Mouse (Mus musculus) ovary, postnatal 14 days (tissue): Measurements from ENCODE around the gene Snap23.
"Not testable (repeated sequence)": the region's sequence is repeated elsewhere in the genome, so short reads cannot be mapped to it uniquely, and the experiment has no call there.

ENCODE experiments used
- DNase-seq: peaks from one replicate; pipeline ENCODE4 v3.0.0; 2022; ENCODE audit warnings: low spot score

Gene Snap23

DNA sequence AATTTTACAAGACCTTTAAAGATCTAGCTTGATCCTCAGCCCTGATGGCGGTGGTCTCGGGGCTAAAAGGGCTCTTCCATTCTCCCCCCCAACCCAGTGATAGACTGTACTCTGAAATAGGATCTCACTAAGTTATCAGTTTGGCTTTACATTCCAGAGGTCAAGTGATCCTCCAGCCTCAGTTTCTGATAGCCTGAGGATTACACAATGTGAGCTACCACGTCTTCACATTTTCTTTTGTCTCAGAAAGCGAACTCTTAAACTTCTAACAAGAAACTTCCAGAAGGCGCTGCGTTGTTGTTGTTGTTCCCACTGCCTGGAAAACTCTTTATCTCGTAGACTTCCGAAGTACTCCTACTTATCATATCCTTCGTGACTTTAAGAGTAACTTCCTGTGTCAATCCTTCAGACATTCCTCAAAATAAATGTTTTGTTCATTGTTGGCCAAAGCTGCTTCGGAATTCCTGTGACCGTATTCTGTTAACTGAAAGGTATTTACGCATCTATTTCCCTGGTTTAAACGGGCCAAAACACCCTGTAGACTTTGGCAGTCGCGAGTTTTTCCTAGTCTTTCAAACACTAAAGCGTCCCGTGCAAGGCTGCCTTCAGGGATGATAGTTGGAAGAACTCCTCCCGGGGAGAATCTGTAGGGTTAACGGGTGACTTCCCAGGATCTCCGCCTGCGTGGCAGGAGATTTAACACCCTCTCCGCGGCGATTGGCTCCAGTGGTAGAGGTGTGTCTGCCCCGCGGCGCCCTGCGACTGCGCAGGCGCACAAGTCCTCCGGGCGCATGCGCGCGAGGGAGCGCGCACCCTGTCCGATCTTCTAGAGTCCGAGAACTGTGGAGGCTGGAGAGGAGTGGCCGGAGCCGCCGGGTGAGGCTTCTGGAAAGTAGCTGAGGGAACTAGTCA, at the start of gene Snap23:
TSS of gene Snap23 (plus strand) at position 786 of the 912 bp plus-strand sequence.
- DNase-seq, result peak; percentile 89

- DNase-seq, result no peak
Observed at GRCm38 (mm10) chr2:120518547-120519210, 48.8 kb upstream of the Snap23 start.

DNA sequence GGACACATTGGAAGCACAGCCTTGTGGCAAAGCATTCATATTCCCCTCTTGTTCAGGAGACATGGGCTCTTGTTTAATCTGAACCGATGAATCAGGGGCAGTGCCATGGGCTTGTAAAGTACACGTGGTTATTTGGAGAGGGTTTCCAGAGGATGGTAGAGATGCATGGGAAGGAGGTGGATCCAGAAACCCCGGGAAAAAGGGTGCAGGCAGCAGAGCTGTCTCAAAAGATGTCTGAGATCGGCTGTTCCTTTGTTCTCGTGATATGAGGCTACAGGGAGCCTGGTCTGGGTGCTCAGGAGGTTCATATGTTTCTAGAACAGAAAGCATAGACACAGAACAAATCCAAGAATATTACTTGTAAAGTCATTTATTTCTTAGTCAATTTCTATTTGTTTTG, 40.7 kb upstream of the Snap23 start:
- no peak for DNase-seq

- DNase-seq, result no peak
Observed at GRCm38 (mm10) chr2:120529531-120529930, 37.9 kb upstream of the Snap23 start.

GRCm38 (mm10) chr2:120531223-120531622, 36.2 kb upstream of the Snap23 start:
- DNase-seq, result no peak

DNA sequence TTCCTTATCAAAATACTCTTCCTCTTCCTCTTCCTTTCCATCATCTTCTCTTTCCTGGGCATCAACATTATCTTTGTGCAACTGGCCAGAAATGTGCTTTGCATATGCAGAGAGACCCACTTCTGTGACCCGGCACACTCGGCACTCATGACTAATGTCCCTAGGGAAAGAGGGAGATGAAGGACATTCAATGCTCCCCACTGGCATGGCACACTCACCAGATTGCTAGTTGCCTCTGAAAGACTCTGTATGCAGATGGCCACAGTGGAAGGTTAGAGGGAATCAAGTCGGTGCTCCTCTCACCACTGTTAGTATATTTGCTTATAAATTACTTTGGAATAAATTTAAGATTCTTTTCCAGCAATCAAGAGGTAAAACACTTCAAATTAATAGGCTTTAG, 28.1 kb upstream of the Snap23 start:
- no peak for DNase-seq

- peak; percentile 56 for DNase-seq
Observed at GRCm38 (mm10) chr2:120539778-120540208, 27.7 kb upstream of the Snap23 start.

DNA sequence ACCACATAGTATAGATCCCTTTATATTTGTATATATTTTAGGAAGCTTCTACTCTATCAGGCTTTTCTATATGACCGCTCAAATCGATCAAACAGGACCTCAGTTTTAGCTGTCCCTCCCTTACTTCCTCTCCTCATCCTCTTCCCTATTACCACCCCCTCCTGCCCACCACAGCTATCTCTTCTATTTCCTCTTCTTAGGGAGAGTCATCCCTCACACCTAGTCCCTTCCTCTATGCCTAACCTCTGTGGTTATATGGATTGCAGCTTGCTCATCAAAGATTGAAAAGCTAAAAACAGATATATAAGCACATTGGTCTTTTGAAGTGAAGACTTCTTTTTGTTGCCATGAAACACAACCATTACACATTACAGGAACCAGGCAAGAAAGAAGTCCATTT, 22.7 kb upstream of the Snap23 start:
- no peak for DNase-seq

DNA sequence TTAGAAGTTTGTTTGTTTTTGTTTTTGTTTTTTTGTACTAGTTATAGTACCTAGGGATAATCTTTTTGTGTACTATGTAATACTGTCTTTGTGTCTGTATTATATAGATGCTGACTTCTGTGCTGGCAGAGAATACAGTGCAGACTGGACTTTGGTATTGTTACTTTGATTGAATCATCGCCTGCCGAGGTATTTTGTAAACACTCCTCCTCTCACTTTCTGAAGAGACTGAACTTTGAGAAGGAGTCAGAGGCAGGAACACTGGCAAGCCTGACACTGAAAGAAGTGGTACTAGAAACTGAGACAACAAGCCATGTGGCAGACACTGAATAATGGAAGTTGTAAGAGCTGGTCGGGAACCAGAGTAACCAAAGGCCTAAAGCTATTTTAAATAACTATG, 10.6 kb upstream of the Snap23 start:
- DNase-seq, result no peak

DNA sequence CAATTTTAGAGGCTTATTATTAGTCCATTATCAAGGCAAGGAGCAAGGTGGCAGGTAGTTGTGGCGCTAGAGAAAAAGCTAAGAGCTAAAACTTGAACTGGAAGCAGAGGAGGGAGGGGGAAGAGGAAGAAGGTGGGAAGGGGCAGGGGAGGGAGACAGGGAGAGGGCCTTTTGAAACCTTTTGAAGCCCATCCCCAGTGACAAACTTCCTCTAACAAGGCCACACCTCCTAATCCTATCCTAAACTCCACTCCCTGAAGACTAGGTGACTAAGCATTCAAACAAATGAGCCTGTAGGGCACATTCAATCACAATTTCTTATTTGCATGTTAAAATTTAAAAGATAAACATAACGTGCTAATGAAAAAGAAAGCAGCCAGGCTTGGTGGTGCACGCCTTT, 8.7 kb upstream of the Snap23 start:
- DNase-seq, result no peak

DNA sequence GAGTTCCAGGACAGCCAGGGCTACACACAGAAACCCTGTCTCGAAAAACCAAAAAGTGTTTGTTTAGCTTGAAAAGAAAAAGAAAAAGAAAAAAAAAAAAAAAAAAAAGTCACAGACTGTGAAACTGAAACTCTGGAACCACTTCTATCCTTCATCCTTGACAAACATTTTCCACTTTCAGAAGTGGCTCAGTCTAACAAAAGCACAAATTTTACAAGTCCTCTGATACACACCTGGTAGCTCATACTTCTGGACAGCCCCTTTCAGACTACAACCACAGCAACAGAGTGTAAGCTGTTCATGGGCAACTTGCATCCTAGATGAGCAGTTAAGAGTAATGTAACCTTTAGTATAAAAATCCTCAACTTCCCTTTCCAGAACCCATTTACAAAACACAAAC, 5.9 kb upstream of the Snap23 start:
- DNase-seq, result no peak

DNA sequence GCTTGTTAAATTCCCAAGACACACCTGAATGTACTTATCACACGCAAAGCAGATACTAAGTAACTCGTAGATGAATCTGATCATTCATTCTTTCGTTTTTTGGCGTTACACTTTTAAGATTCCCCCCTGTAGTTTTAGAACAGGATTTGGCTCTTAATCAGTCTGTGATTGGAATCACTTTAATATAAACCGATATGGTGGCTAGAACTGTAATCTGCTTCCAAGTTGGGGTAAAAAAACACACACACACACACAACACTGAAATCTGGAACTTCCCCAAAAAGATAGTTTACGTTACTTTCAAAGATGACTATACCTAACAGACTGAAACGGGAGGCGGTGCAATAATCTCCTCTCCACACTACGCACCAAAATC, 4.6 kb upstream of the Snap23 start:
- DNase-seq, result no peak

DNA sequence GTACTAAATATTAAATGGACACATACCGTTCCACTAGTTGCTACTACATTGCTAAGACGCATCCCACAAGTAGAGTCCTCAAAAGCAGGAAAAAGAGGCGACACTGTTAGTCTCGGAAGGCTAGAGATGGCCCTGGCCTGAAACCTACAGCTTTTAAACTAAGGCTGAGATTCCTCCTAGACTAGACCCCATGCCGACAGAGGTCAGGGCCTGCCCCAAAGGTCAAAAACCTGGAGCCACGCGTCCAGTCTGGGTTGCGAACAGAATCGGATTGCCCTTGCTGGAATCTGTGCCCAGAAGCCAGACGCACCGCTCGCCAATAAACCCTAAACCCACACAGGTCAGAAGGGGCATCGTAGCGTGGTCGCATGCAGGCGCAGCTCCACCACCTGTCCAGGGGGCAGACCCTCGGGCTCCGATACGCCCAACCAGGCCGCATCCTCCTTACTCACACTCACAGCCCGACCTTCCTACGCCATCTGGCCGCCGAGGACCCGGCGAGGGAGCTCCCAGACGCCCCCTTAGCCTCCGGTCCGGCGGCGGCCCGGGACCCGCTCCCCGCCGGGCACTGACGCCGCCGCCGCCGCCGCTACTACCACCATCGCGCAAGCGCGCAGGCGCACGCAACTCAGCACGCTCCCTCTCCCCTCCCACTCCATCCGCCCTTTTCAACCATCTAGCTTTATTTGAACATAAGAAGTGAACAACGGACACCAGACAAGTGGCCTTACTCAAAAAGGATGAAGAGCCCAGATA, 4.1 kb upstream of the Snap23 start, which contains the start of gene Zfp106:
TSS of gene Zfp106 (minus strand) at position 609 of the 756 bp plus-strand sequence.
- peak; percentile 71 for DNase-seq

DNA sequence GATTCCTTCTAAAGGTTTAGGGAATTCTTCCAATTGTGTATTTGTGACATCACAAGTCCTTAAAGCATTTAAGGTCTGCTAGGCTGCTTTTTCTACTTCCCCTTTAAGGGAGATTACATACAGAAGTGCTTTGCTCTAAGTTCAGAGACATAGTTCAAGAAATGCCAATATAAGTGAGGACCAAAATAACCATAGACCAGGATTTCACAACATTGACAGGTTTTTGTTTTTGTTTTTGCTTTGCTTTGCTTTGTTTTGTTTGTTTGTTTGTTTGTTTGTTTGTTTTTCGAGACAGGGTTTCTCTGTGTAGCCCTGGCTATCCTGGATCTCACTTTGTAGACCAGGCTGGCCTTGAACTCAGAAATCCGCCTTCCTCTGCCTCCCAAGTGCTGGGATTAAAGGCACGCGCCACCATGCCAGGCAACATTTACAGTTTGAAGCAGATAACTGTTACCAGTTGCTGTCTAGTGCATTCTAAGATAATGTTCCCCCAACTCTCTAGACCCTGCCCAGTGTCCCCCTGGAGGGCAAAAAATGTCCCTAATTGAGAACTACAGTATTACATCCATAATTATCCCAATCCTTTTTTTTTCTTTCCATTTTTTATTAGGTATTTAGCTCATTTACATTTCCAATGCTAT, 2.8 kb upstream of the Snap23 start:
- not testable (repeated sequence) for DNase-seq

GRCm38 (mm10) chr2:120565363-120565762, 2.1 kb upstream of the Snap23 start:
- no peak for DNase-seq

GRCm38 (mm10) chr2:120567798-120568320, 388 bp downstream of the Snap23 start:
- DNase-seq, result no peak

GRCm38 (mm10) chr2:120571081-120571480, 3.6 kb downstream of the Snap23 start:
- DNase-seq, result no peak

DNA sequence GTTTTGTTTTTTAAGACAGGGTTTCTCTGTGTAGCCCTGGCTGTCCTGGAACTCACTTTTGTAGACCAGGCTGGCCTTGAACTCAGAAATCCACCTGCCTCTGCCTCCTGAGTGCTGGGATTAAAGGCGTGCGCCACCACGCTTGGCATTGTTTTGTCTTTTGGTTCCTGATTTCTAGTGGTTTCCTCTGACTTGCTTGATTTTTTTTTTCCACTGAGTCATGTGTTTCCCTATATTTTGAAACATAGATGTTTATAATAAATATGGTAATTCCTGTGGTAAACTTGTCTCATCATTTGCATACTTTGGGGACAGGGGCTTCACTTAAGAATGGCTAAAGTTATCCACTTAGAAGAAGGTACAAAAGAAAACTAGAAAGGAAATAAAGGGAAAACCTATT, 4.7 kb downstream of the Snap23 start:
- not testable (repeated sequence) for DNase-seq

- DNase-seq, result no peak
Observed at GRCm38 (mm10) chr2:120575121-120575520, 7.7 kb downstream of the Snap23 start.

DNA sequence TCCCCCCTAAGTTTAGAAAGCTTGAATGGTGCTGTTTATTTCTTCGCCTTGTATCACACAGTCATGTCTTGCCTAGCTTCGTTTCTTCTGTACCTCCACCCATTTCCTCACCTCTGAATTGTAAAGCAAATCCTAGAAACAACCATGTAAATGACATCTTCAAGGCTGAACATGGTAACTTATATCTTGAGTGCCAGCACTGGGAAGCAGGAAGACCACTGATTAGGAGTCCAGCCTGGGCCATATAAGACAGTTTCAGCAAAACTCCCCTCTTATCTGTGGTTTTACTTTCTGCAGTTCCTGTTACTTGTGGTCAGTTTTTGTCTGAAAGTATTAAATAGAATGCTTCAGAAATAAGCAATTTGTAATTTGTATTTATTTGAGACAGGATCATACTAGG, 8.5 kb downstream of the Snap23 start:
- no peak for DNase-seq

DNA sequence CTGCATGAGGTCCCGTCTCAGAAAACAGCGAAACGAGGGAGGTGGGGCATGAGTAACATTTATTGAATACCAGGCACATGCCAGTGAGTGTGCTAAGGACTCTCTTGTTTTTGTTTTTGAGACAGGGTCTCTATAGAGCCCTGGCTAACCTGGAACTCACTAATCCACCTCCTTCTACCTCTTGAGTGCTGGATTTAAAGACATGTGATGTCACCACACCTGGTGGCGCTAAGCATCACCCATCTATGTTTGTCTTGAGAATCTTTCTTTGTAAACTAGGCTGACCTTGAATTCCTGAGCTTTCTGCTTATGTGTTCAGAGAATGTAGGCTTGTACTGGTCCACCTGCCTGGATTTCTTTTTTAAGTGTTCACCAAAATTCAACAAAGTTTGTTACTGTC, 10.3 kb downstream of the Snap23 start:
- DNase-seq, result no peak

GRCm38 (mm10) chr2:120578286-120578685, 10.8 kb downstream of the Snap23 start:
- DNase-seq, result no peak
